Mouse (Mus musculus) testis, adult 10 weeks (tissue): ENCODE data around the gene H2-DMa. TPM values are rescaled to one million over a fixed set of nuclear protein-coding genes. Genes with fewer than 3 reads are reported as not detected.

ENCODE experiments used
- polyA plus RNA-seq: library from polyadenylated mRNA; stranded (reverse); fragments of 350-450 nt; fragmentation: Illumina TruSeq; extraction: RNeasy Lipid Tissue Mini Kit (QIAGEN cat#74804); gene quantifications from one replicate; pipeline ENCODE4 v1.2.3, GENCODE M21; 2014; ENCODE audit warnings: low read depth, low replicate concordance

Gene H2-DMa
- polyA plus RNA-seq, result 1.9 TPM

GRCm38 (mm10) chr17:34119249-34120179, at the start of gene H2-DMa:
H2-DMa (plus strand) TSS chr17:34119541.

GRCm38 (mm10) chr17:34092197-34092875, 27.0 kb upstream of the H2-DMa start, which contains the start of gene H2-Oa:
H2-Oa (plus strand) TSS chr17:34092340.

GRCm38 (mm10) chr17:34122188-34122984, 3.0 kb downstream of the H2-DMa start, which contains the start of gene Brd2:
Brd2 (minus strand) TSS chr17:34122634.

GRCm38 (mm10) chr17:34143033-34143432, 23.7 kb downstream of the H2-DMa start, which contains the start of gene H2-DMb2:
H2-DMb2 (plus strand) TSS chr17:34143307.

GRCm38 (mm10) chr17:34152923-34153322, 33.6 kb downstream of the H2-DMa start, which contains the start of gene H2-DMb1:
H2-DMb1 (plus strand) TSS chr17:34153072.

GRCm38 (mm10) chr17:34187261-34187916, 68.0 kb downstream of the H2-DMa start, which contains the start of the genes Tap1 and Psmb9:
Tap1 (plus strand) TSS chr17:34187553.
Psmb9 (minus strand) TSS chr17:34187764.

Other genes starting within 250 kb of the H2-DMa start
- not detected for gene Gm7029, start 245.7 kb upstream of the H2-DMa start, polyA plus RNA-seq
- 3.2 TPM for gene Kifc1, start 228.9 kb upstream of the H2-DMa start, polyA plus RNA-seq
- 0.48 TPM for gene Platr17, start 214.4 kb upstream of the H2-DMa start, polyA plus RNA-seq
- 31.5 TPM for gene Daxx, start 210.1 kb upstream of the H2-DMa start, polyA plus RNA-seq
- 25.5 TPM for gene Tapbp, start 203.6 kb upstream of the H2-DMa start, polyA plus RNA-seq
- gene Zbtb22, start 203.6 kb upstream of the H2-DMa start, polyA plus RNA-seq, result 3.0 TPM
- gene Rgl2, start 190.0 kb upstream of the H2-DMa start, polyA plus RNA-seq, result 6.7 TPM
- 14.6 TPM for gene Pfdn6, start 179.2 kb upstream of the H2-DMa start, polyA plus RNA-seq
- 1.1 TPM for gene Wdr46, start 178.9 kb upstream of the H2-DMa start, polyA plus RNA-seq
- 0.25 TPM for gene B3galt4, start 168.1 kb upstream of the H2-DMa start, polyA plus RNA-seq
- 6.9 TPM for gene Vps52, start 163.7 kb upstream of the H2-DMa start, polyA plus RNA-seq
- 19.7 TPM for gene Rps18, start 163.5 kb upstream of the H2-DMa start, polyA plus RNA-seq
- gene H2-K1, start 119.2 kb upstream of the H2-DMa start, polyA plus RNA-seq, result 48.0 TPM
- 1.3 TPM for gene Ring1, start 94.9 kb upstream of the H2-DMa start, polyA plus RNA-seq
- gene H2-Ke6, start 91.5 kb upstream of the H2-DMa start, polyA plus RNA-seq, result 2.2 TPM
- 0.11 TPM for gene Slc39a7, start 87.9 kb upstream of the H2-DMa start, polyA plus RNA-seq
- 0.55 TPM for gene Rxrb, start 87.7 kb upstream of the H2-DMa start, polyA plus RNA-seq
- gene Col11a2, start 80.1 kb upstream of the H2-DMa start, polyA plus RNA-seq, result 0.07 TPM
- gene H2-Oa, start 27.2 kb upstream of the H2-DMa start, polyA plus RNA-seq, result not detected
- gene Brd2, start 3.1 kb downstream of the H2-DMa start, polyA plus RNA-seq, result 414 TPM
- not detected for gene H2-DMb2, start 23.8 kb downstream of the H2-DMa start, polyA plus RNA-seq
- gene H2-DMb1, start 33.5 kb downstream of the H2-DMa start, polyA plus RNA-seq, result 4.0 TPM
- 0.25 TPM for gene Tap1, start 68.0 kb downstream of the H2-DMa start, polyA plus RNA-seq
- 1.2 TPM for gene Psmb9, start 68.2 kb downstream of the H2-DMa start, polyA plus RNA-seq
- 0.14 TPM for gene Psmb8, start 78.2 kb downstream of the H2-DMa start, polyA plus RNA-seq
- gene Tap2, start 84.0 kb downstream of the H2-DMa start, polyA plus RNA-seq, result not detected
- 0.11 TPM for gene H2-Ob, start 119.4 kb downstream of the H2-DMa start, polyA plus RNA-seq
- gene H2-Ab1, start 138.1 kb downstream of the H2-DMa start, polyA plus RNA-seq, result 5.3 TPM
- gene H2-Aa, start 168.3 kb downstream of the H2-DMa start, polyA plus RNA-seq, result 6.3 TPM
- 0.83 TPM for gene H2-Eb1, start 186.3 kb downstream of the H2-DMa start, polyA plus RNA-seq
- gene H2-Eb2, start 206.1 kb downstream of the H2-DMa start, polyA plus RNA-seq, result not detected
- 0.15 TPM for gene Btnl2, start 235.3 kb downstream of the H2-DMa start, polyA plus RNA-seq